Mouse (Mus musculus): ENCODE measurements around the gene Cct4. TPM values are rescaled to one million over a fixed set of nuclear protein-coding genes. Genes with fewer than 3 reads are reported as not detected.

The Cct4 gene
- total and polyA plus RNA-seq, 3 experiments, result 387 to 567 (median 552) TPM

DNA sequence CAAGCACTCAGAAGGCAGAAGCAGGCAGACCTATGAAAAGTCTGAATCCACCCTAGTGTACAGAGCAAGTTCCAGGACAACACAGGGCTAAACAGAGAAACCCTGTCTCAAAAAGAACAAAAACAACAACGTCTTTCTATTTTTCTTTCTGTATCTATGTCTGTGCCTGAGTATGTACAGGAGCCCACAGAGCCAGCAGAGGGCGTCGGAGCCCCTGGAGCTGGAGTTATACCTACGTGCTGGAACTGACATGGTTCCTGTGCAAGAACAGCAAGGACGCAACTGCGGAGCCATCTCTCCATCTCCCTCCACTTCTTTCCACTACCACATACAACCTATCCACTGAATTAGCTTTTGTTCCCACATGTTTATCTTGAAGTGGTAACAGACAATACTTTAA lies 40.2 kb upstream of the Cct4 start:
- Histone ChIP-seq H3K27ac (ENCODE audit: control insufficient read depth, low read depth, low read length) (no peak overlapping the region), H3K4me1 (ENCODE audit: control insufficient read depth in 1 of 2, insufficient read depth in 2 of 2, low read length in 2 of 2) (peaks cover 3 to 14% of the 10 kb centered on the region in 2 experiments), H3K36me3 (ENCODE audit: control insufficient read depth in 1 of 2, insufficient read depth in 2 of 2, low read length in 2 of 2) (peaks cover 0 to 13% of the 10 kb centered on the region in 2 experiments; a peak in 2 of 4 replicates), H3K27me3 (ENCODE audit: control insufficient read depth in 1 of 2, insufficient read depth in 2 of 2, low read length in 2 of 2) (no peaks in the 10 kb centered on the region), H3K9ac (ENCODE audit: control insufficient read depth, low read depth, low read length, poor library complexity, severe bottlenecking) (no peak overlapping the region), H3K79me2 (ENCODE audit: control insufficient read depth, insufficient read depth, low read length, poor library complexity) (0 out of 2 replicates have a peak, but pooled peaks cover 2% of the 10 kb centered on the region), H3K9me3 (replicated peaks; ENCODE audit: insufficient read depth, low read length) (no peaks in the 10 kb centered on the region), H3K4me3 (ENCODE audit: control insufficient read depth in 1 of 2, insufficient read depth in 1 of 2, low read depth in 2 of 2, low read length in 2 of 2) (no peak overlapping the region)
- DNase-seq (ENCODE audit: low read depth, low spot score), result peak; percentile 59
- TF ChIP-seq RAD21 (IDR thresholded peaks at IDR 0.05; ENCODE audit: low read depth, low read length) (peak; percentile 16), CHD2 (IDR thresholded peaks at IDR 0.05; ENCODE audit: low read length) (no peak), MAZ (IDR thresholded peaks at IDR 0.05; ENCODE audit: low read depth, low read length) (no peak), SMC3 (IDR thresholded peaks at IDR 0.05; ENCODE audit: low read depth, low read length) (peak; percentile 56), ZMIZ1 (IDR thresholded peaks at IDR 0.05; ENCODE audit: low read depth, low read length) (no peak), MAX (IDR thresholded peaks at IDR 0.05; ENCODE audit: low read length) (no peak), CTCF (IDR thresholded peaks at IDR 0.05 in 2 of 3, conservative IDR thresholded peaks at IDR 0.05 in 1 of 3; ENCODE audit: control insufficient read depth in 1 of 3, insufficient read depth in 1 of 3, low read depth in 2 of 3, low read length in 3 of 3, poor library complexity in 1 of 3, severe bottlenecking in 1 of 3) (peak; percentile 40 to 74 (median 62))

DNA sequence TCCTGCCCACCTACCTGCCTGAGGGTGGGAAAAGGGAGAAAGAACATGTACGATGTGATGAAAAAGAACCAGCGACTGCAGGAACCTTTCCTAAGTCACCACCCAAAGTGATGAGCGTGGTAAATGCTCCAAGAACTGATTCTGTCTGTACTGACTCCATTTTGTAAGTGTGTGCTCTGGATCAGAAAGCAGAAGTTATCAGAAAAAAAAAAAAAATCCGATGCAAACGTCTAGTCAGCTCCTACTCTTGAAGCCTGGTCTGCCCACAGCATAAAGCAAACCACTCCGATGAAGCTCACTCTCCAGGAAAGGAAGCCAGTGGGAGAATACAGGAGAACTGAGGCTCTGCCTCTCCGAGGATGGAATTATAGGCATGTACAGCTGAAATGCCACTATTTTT lies 37.7 kb upstream of the Cct4 start:
- no peak overlapping the region for H3K4me3 ChIP-seq (ENCODE audit: control insufficient read depth in 1 of 2, insufficient read depth in 1 of 2, low read depth in 2 of 2, low read length in 2 of 2)
- H3K9me3 ChIP-seq (replicated peaks; ENCODE audit: insufficient read depth, low read length), result no peaks in the 10 kb centered on the region
- no peaks in the 10 kb centered on the region for H3K27me3 ChIP-seq (ENCODE audit: control insufficient read depth in 1 of 2, insufficient read depth in 2 of 2, low read length in 2 of 2)
- DNase-seq (ENCODE audit: low read depth, low spot score), result no peak
- H3K4me1 ChIP-seq (ENCODE audit: control insufficient read depth in 1 of 2, insufficient read depth in 2 of 2, low read length in 2 of 2), result peaks cover 3 to 10% of the 10 kb centered on the region in 2 experiments
- peak; percentile 60 for TF ChIP-seq ZNF384 (IDR thresholded peaks at IDR 0.05; ENCODE audit: low read depth, low read length)
- TF ChIP-seq MYB (IDR thresholded peaks at IDR 0.05; ENCODE audit: low read depth, low read length), result no peak
- no peak overlapping the region for H3K9ac ChIP-seq (ENCODE audit: control insufficient read depth, low read depth, low read length, poor library complexity, severe bottlenecking)
- H3K27ac ChIP-seq (ENCODE audit: control insufficient read depth, low read depth, low read length), result no peak overlapping the region
- no peaks in the 10 kb centered on the region for H3K79me2 ChIP-seq (ENCODE audit: control insufficient read depth, insufficient read depth, low read length, poor library complexity)
- H3K36me3 ChIP-seq (ENCODE audit: control insufficient read depth in 1 of 2, insufficient read depth in 2 of 2, low read length in 2 of 2), result peaks cover 0 to 10% of the 10 kb centered on the region in 2 experiments; a peak in 3 of 4 replicates

DNA sequence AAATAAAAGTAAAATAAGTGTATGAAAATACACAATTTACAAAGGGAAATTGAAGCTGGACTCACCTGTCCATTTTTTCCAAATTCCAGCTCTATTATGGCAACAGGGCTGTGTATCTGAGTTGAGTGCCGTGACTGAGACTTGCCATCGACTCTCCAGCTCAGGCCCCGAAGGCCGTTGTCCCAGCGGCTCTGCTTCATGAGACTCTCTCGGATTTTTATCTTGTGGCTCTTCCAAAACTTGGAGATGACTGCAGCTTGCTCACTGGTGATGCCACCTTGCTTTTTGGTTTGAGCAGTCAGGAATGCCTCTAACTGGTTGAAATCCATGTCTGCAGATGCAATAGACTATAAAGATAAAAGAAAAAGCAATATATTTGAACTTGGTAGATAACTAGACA lies 34.0 kb upstream of the Cct4 start:
- Histone ChIP-seq H3K9ac (ENCODE audit: control insufficient read depth, low read depth, low read length, poor library complexity, severe bottlenecking) (no peak overlapping the region), H3K36me3 (ENCODE audit: control insufficient read depth in 1 of 2, insufficient read depth in 2 of 2, low read length in 2 of 2) (no peaks in the 10 kb centered on the region; a peak in 1 of 4 replicates), H3K79me2 (ENCODE audit: control insufficient read depth, insufficient read depth, low read length, poor library complexity) (no peaks in the 10 kb centered on the region), H3K4me1 (ENCODE audit: control insufficient read depth in 1 of 2, insufficient read depth in 2 of 2, low read length in 2 of 2) (peaks cover 0 to 4% of the 10 kb centered on the region in 2 experiments; a peak in 1 of 4 replicates), H3K27me3 (ENCODE audit: control insufficient read depth in 1 of 2, insufficient read depth in 2 of 2, low read length in 2 of 2) (no peaks in the 10 kb centered on the region), H3K4me3 (ENCODE audit: control insufficient read depth in 1 of 2, insufficient read depth in 1 of 2, low read depth in 2 of 2, low read length in 2 of 2) (no peak overlapping the region), H3K9me3 (replicated peaks; ENCODE audit: insufficient read depth, low read length) (no peaks in the 10 kb centered on the region), H3K27ac (ENCODE audit: control insufficient read depth, low read depth, low read length) (no peak overlapping the region)
- no peak for DNase-seq (ENCODE audit: low read depth, low spot score)
- TF ChIP-seq POLR2A (IDR thresholded peaks at IDR 0.05; ENCODE audit: control insufficient read depth in 1 of 2, insufficient read depth in 1 of 2, low read depth in 1 of 2, low read length in 2 of 2, poor library complexity in 1 of 2) (no peak), MAX (IDR thresholded peaks at IDR 0.05; ENCODE audit: low read length) (no peak), CHD2 (IDR thresholded peaks at IDR 0.05; ENCODE audit: low read length) (no peak), CHD1 (IDR thresholded peaks at IDR 0.05; ENCODE audit: low read depth, low read length) (no peak), MAZ (IDR thresholded peaks at IDR 0.05; ENCODE audit: low read depth, low read length) (no peak), USF1 (IDR thresholded peaks at IDR 0.05; ENCODE audit: low read depth, low read length) (no peak)

All from MEL (cell line).